Mouse (Mus musculus) CH12.LX (cell line): ENCODE results near the gene Ypel1. TPM values are rescaled to one million over a fixed set of nuclear protein-coding genes. Genes with fewer than 3 reads are reported as not detected.
A peak's percentile ranks its signal among the peaks of the same experiment; 100 is the strongest.

ENCODE experiments used
- DNase-seq: peaks from one replicate; pipeline ENCODE4 v3.0.0-alpha.2; 2013; ENCODE audit errors: extremely low read depth
- H3K27ac ChIP-seq: 2 replicates; pipeline ENCODE4 v1.5.1; 2012; ENCODE audit warnings: low read depth, mild to moderate bottlenecking, control low read depth, moderate library complexity; ENCODE audit not compliant: insufficient read depth
- H3K27me3 ChIP-seq: replicated peaks from 2 replicates; pipeline ENCODE3; 2012; ENCODE audit warnings: inconsistent platforms
- H3K36me3 ChIP-seq, 2 experiments: replicated peaks in 1 of 2; 2 replicates each; pipeline versions ENCODE3 to v1.6.1; 2012; ENCODE audit warnings: inconsistent platforms in 1 of 2, low read length in 1 of 2, mild to moderate bottlenecking in 1 of 2, mixed read lengths in 1 of 2, moderate library complexity in 1 of 2; ENCODE audit not compliant: control insufficient read depth in 1 of 2, insufficient read depth in 1 of 2
- H3K4me1 ChIP-seq, 2 experiments: 2 replicates each; pipeline ENCODE4 v1.6.1; 2012; ENCODE audit warnings: inconsistent platforms in 1 of 2, moderate library complexity in 1 of 2; ENCODE audit not compliant: insufficient read depth in 2 of 2, control insufficient read depth in 1 of 2
- H3K4me2 ChIP-seq: 2 replicates; pipeline ENCODE4 v1.6.1; 2012; ENCODE audit warnings: low read depth, mild to moderate bottlenecking, control low read depth; ENCODE audit not compliant: poor library complexity, insufficient read depth, severe bottlenecking
- H3K4me3 ChIP-seq, 3 experiments: fragments of 150-350 bp in 1 of 3; sonication (generic) in 1 of 3; replicated peaks in 1 of 3; 2 replicates each; pipeline versions ENCODE3 to v1.5.1; 2011 to 2012; ENCODE audit warnings: low read depth in 2 of 3, low read length in 2 of 3, mild to moderate bottlenecking in 2 of 3, moderate library complexity in 2 of 3, control low read depth in 1 of 3, improper control_type of control experiment in 1 of 3, inconsistent platforms in 1 of 3, mixed read lengths in 1 of 3; ENCODE audit not compliant: poor library complexity in 1 of 3
- H3K79me2 ChIP-seq: replicated peaks from 2 replicates; pipeline ENCODE4 v1.6.1; 2012; ENCODE audit warnings: mild to moderate bottlenecking, moderate library complexity; ENCODE audit not compliant: control insufficient read depth, poor library complexity, insufficient read depth, severe bottlenecking; ENCODE audit errors: extremely low read depth
- H3K9ac ChIP-seq: 2 replicates; pipeline ENCODE4 v1.6.1; 2012; ENCODE audit warnings: low read depth, mild to moderate bottlenecking, control low read depth, moderate library complexity; ENCODE audit not compliant: insufficient read depth
- H3K9me3 ChIP-seq: replicated peaks from 2 replicates; pipeline ENCODE3; 2012; ENCODE audit warnings: low read length, inconsistent platforms, mixed read lengths
- BHLHE40 ChIP-seq: IDR thresholded peaks from 2 replicates; pipeline ENCODE4 v1.6.1; 2011; ENCODE audit warnings: mild to moderate bottlenecking, low read depth, low read length, improper control_type of control experiment
- CHD1 ChIP-seq: IDR thresholded peaks from 2 replicates; pipeline ENCODE4 v1.6.1; 2012; ENCODE audit warnings: low read depth, low read length, improper control_type of control experiment, inconsistent platforms
- CTCF ChIP-seq, 2 experiments: IDR thresholded peaks in 1 of 2; conservative IDR thresholded peaks in 1 of 2; 2 replicates each; pipeline ENCODE4 v1.5.1; 2011 to 2012; ENCODE audit warnings: low read depth in 2 of 2, low read length in 2 of 2, improper control_type of control experiment in 1 of 2, inconsistent platforms in 1 of 2, mild to moderate bottlenecking in 1 of 2, moderate library complexity in 1 of 2
- E2F4 ChIP-seq: IDR thresholded peaks from 2 replicates; pipeline ENCODE4 v1.6.1; 2011; ENCODE audit warnings: low read depth, low read length, improper control_type of control experiment; ENCODE audit not compliant: insufficient replicate concordance
- ELF1 ChIP-seq: IDR thresholded peaks from 2 replicates; pipeline ENCODE4 v1.6.1; 2014; ENCODE audit warnings: low read depth, mild to moderate bottlenecking, inconsistent platforms, low read length, improper control_type of control experiment
- ETS1 ChIP-seq: conservative IDR thresholded peaks from 2 replicates; pipeline ENCODE4 v1.6.1; 2012; ENCODE audit warnings: low read depth, mild to moderate bottlenecking, inconsistent platforms, low read length, improper control_type of control experiment, moderate library complexity
- HCFC1 ChIP-seq: IDR thresholded peaks from 2 replicates; pipeline ENCODE4 v1.6.1; 2012; ENCODE audit warnings: low read depth, mild to moderate bottlenecking, inconsistent platforms, low read length, improper control_type of control experiment
- IRF4 ChIP-seq: IDR thresholded peaks from 2 replicates; pipeline ENCODE4 v1.6.1; 2014; ENCODE audit warnings: low read depth, mild to moderate bottlenecking, inconsistent platforms, low read length, improper control_type of control experiment
- JUND ChIP-seq: conservative IDR thresholded peaks from 2 replicates; pipeline ENCODE4 v1.6.1; 2011; ENCODE audit warnings: low read depth, low read length, improper control_type of control experiment
- MAFK ChIP-seq: IDR thresholded peaks from 2 replicates; pipeline ENCODE4 v1.6.1; 2011; ENCODE audit warnings: low read length, improper control_type of control experiment; ENCODE audit not compliant: insufficient replicate concordance
- MAX ChIP-seq: IDR thresholded peaks from 2 replicates; pipeline ENCODE4 v1.6.1; 2011; ENCODE audit warnings: low read length, improper control_type of control experiment
- MAZ ChIP-seq: IDR thresholded peaks from 2 replicates; pipeline ENCODE4 v1.6.1; 2012; ENCODE audit warnings: low read depth, mild to moderate bottlenecking, inconsistent platforms, low read length, improper control_type of control experiment, moderate library complexity
- MEF2A ChIP-seq: IDR thresholded peaks from 2 replicates; pipeline ENCODE4 v1.6.1; 2014; ENCODE audit warnings: low read depth, mild to moderate bottlenecking, inconsistent platforms, low read length, improper control_type of control experiment, borderline replicate concordance
- MXI1 ChIP-seq: IDR thresholded peaks from 2 replicates; pipeline ENCODE4 v1.6.1; 2011; ENCODE audit warnings: mild to moderate bottlenecking, low read depth, low read length, improper control_type of control experiment
- MYC ChIP-seq: IDR thresholded peaks from 2 replicates; pipeline ENCODE4 v1.6.1; 2011; ENCODE audit warnings: low read depth, mild to moderate bottlenecking, improper control_type of control experiment, low read length
- NELFE ChIP-seq: IDR thresholded peaks from 2 replicates; pipeline ENCODE4 v1.6.1; 2011; ENCODE audit warnings: low read depth, low read length, improper control_type of control experiment
- NRF1 ChIP-seq: IDR thresholded peaks from 2 replicates; pipeline ENCODE4 v1.6.1; 2014; ENCODE audit warnings: low read depth, mild to moderate bottlenecking, inconsistent platforms, low read length, improper control_type of control experiment, moderate library complexity
- PAX5 ChIP-seq: IDR thresholded peaks from 2 replicates; pipeline ENCODE4 v1.6.1; 2012; ENCODE audit warnings: low read length, inconsistent platforms, mixed read lengths
- POLR2A ChIP-seq: IDR thresholded peaks from 2 replicates; pipeline ENCODE4 v1.6.1; 2011; ENCODE audit warnings: low read depth, mild to moderate bottlenecking, improper control_type of control experiment, low read length
- RCOR1 ChIP-seq: conservative IDR thresholded peaks from 2 replicates; pipeline ENCODE4 v1.6.1; 2012; ENCODE audit warnings: low read depth, mild to moderate bottlenecking, inconsistent platforms, low read length, improper control_type of control experiment
- SIN3A ChIP-seq: IDR thresholded peaks from 2 replicates; pipeline ENCODE4 v1.6.1; 2012; ENCODE audit warnings: low read length, improper control_type of control experiment, inconsistent platforms
- SMC3 ChIP-seq: IDR thresholded peaks from 2 replicates; pipeline ENCODE4 v1.6.1; 2011; ENCODE audit warnings: low read depth, low read length, improper control_type of control experiment
- TCF12 ChIP-seq: IDR thresholded peaks from 2 replicates; pipeline ENCODE4 v1.6.1; 2014; ENCODE audit warnings: low read depth, mild to moderate bottlenecking, inconsistent platforms, low read length, improper control_type of control experiment
- USF1 ChIP-seq: IDR thresholded peaks from 2 replicates; pipeline ENCODE4 v1.6.1; 2014; ENCODE audit warnings: low read depth, mild to moderate bottlenecking, inconsistent platforms, low read length, improper control_type of control experiment
- ZC3H11A ChIP-seq: IDR thresholded peaks from 2 replicates; pipeline ENCODE4 v1.6.1; 2012; ENCODE audit warnings: low read depth, mild to moderate bottlenecking, inconsistent platforms, low read length, improper control_type of control experiment
- ZMIZ1 ChIP-seq: IDR thresholded peaks from 2 replicates; pipeline ENCODE4 v1.6.1; 2012; ENCODE audit warnings: low read depth, mild to moderate bottlenecking, inconsistent platforms, low read length, improper control_type of control experiment
- dilution Hi-C: fragments of 300-500 bp; cut with MboI; formaldehyde crosslinking; loops from 2 replicates; pipeline ENCODE4 v1.14.3; 2020; ENCODE audit warnings: low sequenced_read_pairs; ENCODE audit not compliant: extremely low pct_unique_long_range_greater_than_20kb, extremely low pct_ligation_motif_present
- in situ Hi-C: fragments of 300-500 bp; cut with MboI; formaldehyde crosslinking; loops from 3 replicates; pipeline ENCODE4 v1.14.3; 2019; ENCODE audit warnings: low sequenced_read_pairs, low pct_ligation_motif_present, low pct_unique_long_range_greater_than_20kb, mixed read lengths
- polyA plus RNA-seq: library from polyadenylated mRNA; unstranded; fragments of >175 nt; gene quantifications from 2 replicates; pipeline ENCODE4 v1.2.1, GENCODE M21; 2012; ENCODE audit warnings: low read depth; ENCODE audit not compliant: insufficient read length
- total RNA-seq, 2 experiments: library from RNA; depleted of rRNA; stranded (reverse); fragments of 300-350 nt in 1 of 2; fragments of >200 nt in 1 of 2; gene quantifications; 2 replicates each; pipeline ENCODE4 v1.2.3; 2012 to 2014

The Ypel1 gene
- total and polyA plus RNA-seq, 3 experiments, result 0.21 to 1.5 (median 0.83) TPM

- peak overlapping the region; percentile 83 for H3K4me2 ChIP-seq
- no peak overlapping the region for H3K27ac ChIP-seq
- in situ Hi-C loops (loop anchor here (5.0 kb wide), 2 partner anchors 71 to 151 kb away; partner anchors contain the start of gene Ube2l3), dilution Hi-C loops (no loop called here)
- TF ChIP-seq MAX (peak; percentile 83), ETS1 (no peak), MYC (peak; percentile 84; the same call in 1 of the 2 replicates), BHLHE40 (peak; percentile 85), CTCF (conservative IDR thresholded peaks at IDR 0.05 in 1 of 2, IDR thresholded peaks at IDR 0.05 in 1 of 2; ENCODE audit: low read depth in 2 of 2, low read length in 2 of 2) (0 out of 4 replicates have a peak, but pooled peaks of 1 of the 2 experiments have one; percentile 12), NELFE (no peak), NRF1 (peak; percentile 40)
- no peaks in the 10 kb centered on the region for H3K27me3 ChIP-seq
- no peak for DNase-seq
- H3K9ac ChIP-seq, result peak overlapping the region; percentile 58
- H3K9me3 ChIP-seq, result no peaks in the 10 kb centered on the region
- H3K4me1 ChIP-seq, result peaks cover 10 to 26% of the 10 kb centered on the region in 2 experiments
- H3K36me3 ChIP-seq, result peaks cover 0 to 14% of the 10 kb centered on the region in 2 experiments
- H3K79me2 ChIP-seq, result no peaks in the 10 kb centered on the region; the same call in 1 of the 2 replicates
- H3K4me3 ChIP-seq, result peak overlapping the region; percentile 75 to 92 (median 76)
These were observed 61.9 kb downstream of the Ypel1 start for GRCm38 (mm10) chr16:17131191-17132088.

GRCm38 (mm10) chr16:17132089-17132905 lies 62.8 kb downstream of the Ypel1 start, which contains the start of gene Sdf2l1:
Sdf2l1 (minus strand) TSS chr16:17132383.
- dilution Hi-C loops (no loop called here), in situ Hi-C loops (loop anchor here (5.0 kb wide), 2 partner anchors 70 to 150 kb away; partner anchors contain the start of gene Ube2l3)
- Histone ChIP-seq H3K36me3 (peaks cover 0 to 14% of the 10 kb centered on the region in 2 experiments), H3K4me2 (peak within 1 kb of the TSS; percentile 83), H3K4me1 (peaks cover 10 to 26% of the 10 kb centered on the region in 2 experiments), H3K27me3 (no peaks in the 10 kb centered on the region), H3K27ac (no peak within 1 kb of the TSS), H3K9me3 (no peaks in the 10 kb centered on the region), H3K9ac (peak within 1 kb of the TSS; percentile 61), H3K79me2 (no peaks in the 10 kb centered on the region; the same call in 1 of the 2 replicates), H3K4me3 (peak within 1 kb of the TSS; percentile 75 to 92 (median 76))
- DNase-seq, result peak; percentile 100
- peak; percentile 84; the same call in 1 of the 2 replicates for TF ChIP-seq CHD1
- peak; percentile 96 for TF ChIP-seq ZMIZ1
- TF ChIP-seq ZC3H11A, result no peak
- 0 out of 2 replicates have a peak, but pooled peaks have one; percentile 5 for TF ChIP-seq SMC3
- peak; percentile 31; the same call in 1 of the 2 replicates for TF ChIP-seq MYC
- no peak for TF ChIP-seq JUND
- TF ChIP-seq E2F4, result peak; percentile 85; the same call in 1 of the 2 replicates
- no peak for TF ChIP-seq PAX5
- peak; percentile 58 for TF ChIP-seq HCFC1
- TF ChIP-seq ETS1, result 0 out of 2 replicates have a peak, but pooled peaks have one; percentile 23
- TF ChIP-seq SIN3A, result peak; percentile 99
- peak; percentile 98 for TF ChIP-seq POLR2A
- TF ChIP-seq TCF12, result peak; percentile 86
- no peak; the same call in 1 of the 2 replicates for TF ChIP-seq MEF2A
- TF ChIP-seq MXI1, result peak; percentile 76; the same call in 1 of the 2 replicates
- peak; percentile 71; the same call in 1 of the 2 replicates for TF ChIP-seq RCOR1
- peak; percentile 27; the same call in 1 of the 2 replicates for TF ChIP-seq BHLHE40
- no peak for TF ChIP-seq USF1
- peak; percentile 56; the same call in 1 of the 2 replicates for TF ChIP-seq MAZ
- TF ChIP-seq CTCF (conservative IDR thresholded peaks at IDR 0.05 in 1 of 2, IDR thresholded peaks at IDR 0.05 in 1 of 2; ENCODE audit: low read depth in 2 of 2, low read length in 2 of 2), result peak in 1 of 2 experiments; percentile 50; a peak in 2 of 4 replicates
- no peak for TF ChIP-seq MAFK
- peak; percentile 92 for TF ChIP-seq ELF1
- TF ChIP-seq IRF4, result peak; percentile 65; the same call in 1 of the 2 replicates
